Mouse (Mus musculus) T-cell, adult 2 months (primary cell): ENCODE measurements around the gene Zfr2.

Experiments used
- DNase-seq: peaks from one replicate; pipeline ENCODE4 v3.0.0; 2022; ENCODE audit warnings: low spot score

Gene Zfr2

GRCm38 (mm10) chr10:81249442-81249841 lies 16.5 kb downstream of the Zfr2 start:
- no peak for DNase-seq

- DNase-seq: peak; percentile 59
These were observed 19.8 kb downstream of the Zfr2 start, which contains the start of gene Matk for GRCm38 (mm10) chr10:81252424-81253419. Matk (plus strand) TSS chr10:81252935.

- DNase-seq: no peak
These were observed 21.9 kb downstream of the Zfr2 start for GRCm38 (mm10) chr10:81254886-81255285.

GRCm38 (mm10) chr10:81257158-81258039 lies 24.4 kb downstream of the Zfr2 start:
- DNase-seq: peak; percentile 29

GRCm38 (mm10) chr10:81259225-81259884 lies 26.4 kb downstream of the Zfr2 start:
- DNase-seq: no peak

- DNase-seq: no peak
These were observed 28.1 kb downstream of the Zfr2 start for GRCm38 (mm10) chr10:81261025-81261424.

- DNase-seq: no peak
These were observed 32.6 kb downstream of the Zfr2 start for GRCm38 (mm10) chr10:81265540-81265939.

- peak; percentile 96 for DNase-seq
These were observed 33.5 kb downstream of the Zfr2 start, which contains the start of the genes Mrpl54 and Apba3 for GRCm38 (mm10) chr10:81266211-81267105. Mrpl54 (minus strand) TSS chr10:81266934. Apba3 (plus strand) TSS chr10:81266960.

GRCm38 (mm10) chr10:81268056-81268455 lies 35.1 kb downstream of the Zfr2 start:
- peak; percentile 70 for DNase-seq

- no peak for DNase-seq
These were observed 35.9 kb downstream of the Zfr2 start for GRCm38 (mm10) chr10:81268643-81269412.

GRCm38 (mm10) chr10:81272356-81272755 lies 39.4 kb downstream of the Zfr2 start:
- DNase-seq: no peak

GRCm38 (mm10) chr10:81273842-81274241 lies 40.9 kb downstream of the Zfr2 start:
- no peak for DNase-seq

GRCm38 (mm10) chr10:81277676-81278075 lies 44.7 kb downstream of the Zfr2 start:
- no peak for DNase-seq

GRCm38 (mm10) chr10:81279496-81279895 lies 46.5 kb downstream of the Zfr2 start:
- DNase-seq: no peak

- no peak for DNase-seq
These were observed 51.2 kb downstream of the Zfr2 start for GRCm38 (mm10) chr10:81284189-81284588.

GRCm38 (mm10) chr10:81284719-81285118 lies 51.8 kb downstream of the Zfr2 start:
- DNase-seq: no peak

- DNase-seq: peak; percentile 87
These were observed 52.9 kb downstream of the Zfr2 start for GRCm38 (mm10) chr10:81285694-81286450.

GRCm38 (mm10) chr10:81286586-81286985 lies 53.6 kb downstream of the Zfr2 start:
- no peak for DNase-seq

- DNase-seq: peak; percentile 68
These were observed 54.7 kb downstream of the Zfr2 start for GRCm38 (mm10) chr10:81287513-81288157.
